In genomic region chr7:110694262-110694661, GRCm38 (mm10) we compare ENCODE assay signal across 22 mouse cellular contexts.
DNase-seq lines count a peak whose midpoint lies in the region; ATAC-seq and TF ChIP-seq lines count a peak whose summit lies in the region.
"Had no signal": no experiment of that assay in that cellular context is flagged by ENCODE, and none has a peak within 500 bp of the region (broad histone marks: within the 10 kb centered on the region; RNA-seq: fewer than 3 reads in every experiment).

No protein-coding gene starts in this region.

- no peaks in the 10 kb centered on the region for H3K36me3 ChIP-seq in kidney, adult 2 months (ENCODE audit: control insufficient read depth, insufficient read depth, low read length)
- H3K36me3 ChIP-seq in kidney, embryonic 14.5 days (ENCODE audit: control insufficient read depth, insufficient read depth, low read length) = no peaks in the 10 kb centered on the region
- no peaks in the 10 kb centered on the region for H3K36me3 ChIP-seq in CH12.LX (replicated peaks in 1 of 2; ENCODE audit: control insufficient read depth in 1 of 2, insufficient read depth in 1 of 2, low read length in 1 of 2)
- no peaks in the 10 kb centered on the region for H3K36me3 ChIP-seq in limb, embryonic 10.5 days
- H3K36me3 ChIP-seq: embryonic facial prominence, embryonic 13.5 days; forebrain, embryonic 12.5 days; heart, embryonic 13.5 days; hindbrain, embryonic 12.5 days had no signal

- TF ChIP-seq EP300 in CH12.LX (IDR thresholded peaks at IDR 0.05; ENCODE audit: low read length) = no peak

- peak; percentile 42 for TF ChIP-seq RAD21 in CH12.LX (IDR thresholded peaks at IDR 0.05; ENCODE audit: low read depth, low read length)

- whole genome bisulfite sequencing in kidney, adult 2 months = 60% methylated on average over 5 of the region's 5 CpGs
- 85% methylated on average over 5 of the region's 5 CpGs for WGBS in kidney, embryonic 14.5 days
- WGBS in limb, embryonic 10.5 days = 86% methylated on average over 5 of the region's 5 CpGs

- no peak overlapping the region for H3K27ac ChIP-seq in kidney, adult 2 months (ENCODE audit: insufficient read depth, low read depth, low read length)
- H3K27ac ChIP-seq in kidney, embryonic 14.5 days (ENCODE audit: low read depth, low read length) = no peak overlapping the region
- no peak overlapping the region for H3K27ac ChIP-seq in CH12.LX (ENCODE audit: insufficient read depth, low read depth)
- H3K27ac ChIP-seq in limb, embryonic 10.5 days = no peak overlapping the region
- H3K27ac ChIP-seq: embryonic facial prominence, embryonic 13.5 days; forebrain, embryonic 12.5 days; heart, embryonic 13.5 days; hindbrain, embryonic 12.5 days had no signal

- ATAC-seq in kidney, embryonic 14.5 days (ENCODE audit: low FRiP score, low TSS enrichment) = no peak
- ATAC-seq: CD4-positive, CD25-positive, alpha-beta regulatory T cell, adult 4 months; forebrain, embryonic 16.5 days; hindbrain, embryonic 16.5 days had no signal

- TF ChIP-seq CTCF in kidney, adult 2 months (conservative IDR thresholded peaks at IDR 0.05; ENCODE audit: insufficient read depth, insufficient read length, low read depth, low read length) = peak; percentile 65
- TF ChIP-seq CTCF in CH12.LX (conservative IDR thresholded peaks at IDR 0.05 in 1 of 2, IDR thresholded peaks at IDR 0.05 in 1 of 2; ENCODE audit: low read depth in 2 of 2, low read length in 2 of 2) = peak in 1 of 2 experiments; percentile 43; a peak in 2 of 4 replicates

- H3K79me2 ChIP-seq in CH12.LX (replicated peaks; ENCODE audit: control insufficient read depth, extremely low read depth, insufficient read depth, poor library complexity, severe bottlenecking) = no peaks in the 10 kb centered on the region

- peaks cover 2% of the 10 kb centered on the region; the same call in 1 of the 2 replicates for H3K4me1 ChIP-seq in kidney, adult 2 months (ENCODE audit: control insufficient read depth, insufficient read depth, low read length)
- peaks cover 14% of the 10 kb centered on the region for H3K4me1 ChIP-seq in kidney, embryonic 14.5 days (ENCODE audit: control insufficient read depth, insufficient read depth, low read length)
- peaks cover 0 to 13% of the 10 kb centered on the region in 2 experiments; a peak in 3 of 4 replicates for H3K4me1 ChIP-seq in CH12.LX (ENCODE audit: control insufficient read depth in 1 of 2, insufficient read depth in 2 of 2)
- peaks cover 8% of the 10 kb centered on the region for H3K4me1 ChIP-seq in limb, embryonic 10.5 days

- H3K4me3 ChIP-seq in kidney, adult 2 months (ENCODE audit: insufficient read depth, low read depth, low read length) = no peak overlapping the region
- H3K4me3 ChIP-seq in kidney, embryonic 14.5 days (ENCODE audit: low read length) = no peak overlapping the region
- H3K4me3 ChIP-seq in CH12.LX (replicated peaks in 1 of 3; ENCODE audit: low read depth in 2 of 3, low read length in 2 of 3, poor library complexity in 1 of 3) = no peak overlapping the region
- H3K4me3 ChIP-seq in limb, embryonic 10.5 days = no peak overlapping the region
- H3K4me3 ChIP-seq: embryonic facial prominence, embryonic 13.5 days; forebrain, embryonic 12.5 days; heart, embryonic 13.5 days; hindbrain, embryonic 12.5 days had no signal

- dilution Hi-C loops in CH12.LX (cut with MboI; ENCODE audit: extremely low pct_ligation_motif_present, extremely low pct_unique_long_range_greater_than_20kb, low sequenced_read_pairs) = no loop called here

- no peak overlapping the region for H3K4me2 ChIP-seq in kidney, embryonic 14.5 days (replicated peaks; ENCODE audit: low read depth, low read length)
- H3K4me2 ChIP-seq in CH12.LX (ENCODE audit: insufficient read depth, low read depth, poor library complexity, severe bottlenecking) = no peak overlapping the region
- H3K4me2 ChIP-seq: embryonic facial prominence, embryonic 13.5 days; forebrain, embryonic 12.5 days; heart, embryonic 13.5 days; hindbrain, embryonic 12.5 days had no signal

- intact Hi-C loops in gastrocnemius, postnatal 36 days (cut with DNase I) = no loop called here

- no peaks in the 10 kb centered on the region for H3K9me3 ChIP-seq in kidney, embryonic 14.5 days (ENCODE audit: control insufficient read depth, low read length)
- no peaks in the 10 kb centered on the region for H3K9me3 ChIP-seq in CH12.LX (replicated peaks; ENCODE audit: low read length)
- H3K9me3 ChIP-seq in limb, embryonic 10.5 days (replicated peaks) = no peaks in the 10 kb centered on the region
- H3K9me3 ChIP-seq: embryonic facial prominence, embryonic 13.5 days; forebrain, embryonic 12.5 days; heart, embryonic 13.5 days; hindbrain, embryonic 12.5 days had no signal

- TF ChIP-seq POLR2A in kidney, adult 2 months (IDR thresholded peaks at IDR 0.05; ENCODE audit: low read depth, low read length) = no peak
- TF ChIP-seq POLR2A in CH12.LX (IDR thresholded peaks at IDR 0.05; ENCODE audit: low read depth, low read length) = no peak

- DNase-seq in kidney, adult 2 months = peak; percentile 53
- no peak for DNase-seq in kidney, postnatal 14 days
- DNase-seq in kidney, postnatal 36 days = peak; percentile 51 to 64
- no peak for DNase-seq in CH12.LX (ENCODE audit: extremely low read depth)
- peak; percentile 23 for DNase-seq in limb, embryonic 10.5 days (ENCODE audit: low spot score)
- no peak for DNase-seq in gastrocnemius, postnatal 36 days
- DNase-seq: adrenal gland, adult 2 months; adrenal gland, postnatal 25 days; B cell, adult 2 months; cerebellum, adult 18-20 months; cerebellum, adult 9-11 months; cerebellum, postnatal 36 days; gastrocnemius, postnatal 14 days; heart, postnatal 4 days had no signal

- H3K9ac ChIP-seq in kidney, embryonic 14.5 days (ENCODE audit: low read depth, low read length) = no peak overlapping the region
- H3K9ac ChIP-seq in CH12.LX (ENCODE audit: insufficient read depth, low read depth) = no peak overlapping the region
- H3K9ac ChIP-seq: embryonic facial prominence, embryonic 13.5 days; forebrain, embryonic 12.5 days; heart, embryonic 13.5 days; hindbrain, embryonic 12.5 days had no signal

- H3K27me3 ChIP-seq in kidney, adult 2 months (replicated peaks; ENCODE audit: control insufficient read depth, insufficient read depth, low read length) = no peaks in the 10 kb centered on the region
- no peaks in the 10 kb centered on the region for H3K27me3 ChIP-seq in kidney, embryonic 14.5 days (ENCODE audit: control insufficient read depth, insufficient read depth, low read length)
- no peaks in the 10 kb centered on the region for H3K27me3 ChIP-seq in CH12.LX (replicated peaks)
- no peaks in the 10 kb centered on the region for H3K27me3 ChIP-seq in limb, embryonic 10.5 days (ENCODE audit: low read depth, poor library complexity, severe bottlenecking)
- H3K27me3 ChIP-seq: embryonic facial prominence, embryonic 13.5 days; forebrain, embryonic 12.5 days; heart, embryonic 13.5 days; hindbrain, embryonic 12.5 days had no signal

- in situ Hi-C loops in CH12.LX (cut with MboI; ENCODE audit: low pct_ligation_motif_present, low pct_unique_long_range_greater_than_20kb, low sequenced_read_pairs) = no loop called here

TF ChIP-seq in CH12.LX, 34 proteins besides CTCF, POLR2A, EP300 and RAD21:
- TF ChIP-seq MYC (IDR thresholded peaks at IDR 0.05; ENCODE audit: low read depth, low read length) (no peak), MAZ (IDR thresholded peaks at IDR 0.05; ENCODE audit: low read depth, low read length) (no peak), HCFC1 (IDR thresholded peaks at IDR 0.05; ENCODE audit: low read depth, low read length) (no peak), GABPA (IDR thresholded peaks at IDR 0.05; ENCODE audit: insufficient replicate concordance, low read depth, low read length) (no peak), MXI1 (IDR thresholded peaks at IDR 0.05; ENCODE audit: low read depth, low read length) (no peak), NRF1 (IDR thresholded peaks at IDR 0.05; ENCODE audit: low read depth, low read length) (no peak), ETS1 (conservative IDR thresholded peaks at IDR 0.05; ENCODE audit: low read depth, low read length) (no peak), POLR2AphosphoS2 (IDR thresholded peaks at IDR 0.05; ENCODE audit: low read depth, low read length) (no peak), RCOR1 (conservative IDR thresholded peaks at IDR 0.05; ENCODE audit: low read depth, low read length) (no peak), CHD1 (IDR thresholded peaks at IDR 0.05; ENCODE audit: low read depth, low read length) (no peak), MEF2A (IDR thresholded peaks at IDR 0.05; ENCODE audit: borderline replicate concordance, low read depth, low read length) (no peak), USF1 (IDR thresholded peaks at IDR 0.05; ENCODE audit: low read depth, low read length) (no peak), TCF12 (IDR thresholded peaks at IDR 0.05; ENCODE audit: low read depth, low read length) (no peak), PAX5 (IDR thresholded peaks at IDR 0.05; ENCODE audit: low read length) (no peak), SIN3A (IDR thresholded peaks at IDR 0.05; ENCODE audit: low read length) (no peak)
TF ChIP-seq in CH12.LX: peak in this region for 0.

Comparison
In these comparisons a context has a peak if more than half of its experiments do, and no peak if none do; other contexts are left out.
1. DNase-seq: peak in kidney, adult 2 months (single experiment), kidney, postnatal 36 days (2 of 2) and limb, embryonic 10.5 days (single experiment); none in kidney, postnatal 14 days (single experiment), CH12.LX (single experiment) and gastrocnemius, postnatal 36 days (0 of 2).